Mouse (Mus musculus) stomach, postnatal 0 days (tissue): Measurements from ENCODE around the gene B430306N03Rik.

Source experiments
- CTCF ChIP-seq: IDR thresholded peaks from 2 replicates; pipeline ENCODE4 v1.5.1; 2016; ENCODE audit warnings: antibody characterized with exemption, low read depth, mild to moderate bottlenecking, moderate library complexity
- EP300 ChIP-seq: optimal IDR thresholded peaks from 2 replicates; pipeline ENCODE3; 2016; ENCODE audit warnings: antibody characterized with exemption

DNA sequence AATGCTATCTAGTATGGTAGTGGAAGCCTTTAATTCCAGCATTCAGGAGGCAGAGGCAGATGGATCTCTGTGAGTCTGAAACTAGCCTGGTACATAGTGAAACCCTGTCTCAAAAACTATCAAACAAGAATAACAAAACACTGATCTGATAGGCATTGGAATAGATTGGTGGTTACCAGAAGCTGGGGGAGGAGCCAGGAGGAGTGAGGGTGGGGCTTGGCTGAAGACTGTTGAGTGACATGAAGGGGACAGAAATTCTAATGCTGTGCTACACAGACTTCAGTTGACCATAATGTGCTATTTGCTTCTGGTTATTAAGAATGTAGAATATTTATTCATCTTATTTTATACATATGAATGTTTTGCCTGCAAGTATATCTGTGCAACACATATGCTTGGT lies 47.7 kb upstream of the B430306N03Rik start:
- TF ChIP-seq CTCF (no peak), EP300 (no peak)
